In the genomic region with DNA sequence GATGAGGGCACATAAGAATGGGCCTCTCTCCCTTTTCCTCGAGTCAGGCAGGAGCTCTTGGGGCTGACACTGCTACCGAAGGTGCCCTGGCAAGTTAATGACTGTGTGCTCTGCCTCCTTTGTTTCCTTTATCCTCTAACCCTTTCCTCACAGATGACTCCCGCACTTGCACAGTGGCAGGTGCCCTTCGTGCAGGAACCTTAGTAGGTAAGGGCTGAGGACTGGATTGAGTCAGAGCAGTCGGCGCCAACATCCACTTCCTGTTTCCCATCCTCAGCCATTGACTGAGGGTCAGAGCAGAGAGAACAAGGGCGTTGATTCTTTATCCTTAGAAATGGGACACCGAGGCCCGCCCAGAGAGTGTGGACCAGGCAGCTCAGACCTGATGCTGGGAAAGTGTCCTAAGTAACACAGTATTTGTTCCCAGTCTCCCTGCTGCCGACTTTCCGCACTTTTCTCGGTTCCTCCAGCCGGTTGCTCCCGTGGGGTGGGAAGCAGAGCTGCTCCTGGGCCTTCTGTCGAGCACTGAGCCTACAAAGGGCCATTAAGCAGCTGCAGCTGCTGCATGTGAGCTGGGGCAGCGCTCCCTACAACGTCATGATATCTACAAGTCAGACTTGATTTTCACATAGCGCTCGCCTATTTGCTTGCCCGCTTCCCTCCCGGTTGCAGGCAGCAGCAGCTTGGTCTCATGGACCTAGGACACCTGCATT, we compare ENCODE assay signal across 10 mouse cellular contexts. TPM values are rescaled to one million over a fixed set of nuclear protein-coding genes. Genes with fewer than 3 reads are reported as not detected.
DNase-seq lines count a peak whose midpoint lies in the region; ATAC-seq and TF ChIP-seq lines count a peak whose summit lies in the region.
"Had no signal": no experiment of that assay in that cellular context is flagged by ENCODE, and none has a peak within 500 bp of the region (broad histone marks: within the 10 kb centered on the region; RNA-seq: fewer than 3 reads in every experiment).

No protein-coding gene starts in this region.

- H3K9me3 ChIP-seq in heart, embryonic 13.5 days: no peaks in the 10 kb centered on the region
- no peaks in the 10 kb centered on the region for H3K9me3 ChIP-seq in ES-Bruce4 (replicated peaks; ENCODE audit: control insufficient read depth, insufficient read depth, low read length, poor library complexity, severe bottlenecking)
- H3K9me3 ChIP-seq in embryonic facial prominence, embryonic 14.5 days (ENCODE audit: control insufficient read depth, low read length): no peaks in the 10 kb centered on the region

- DNase-seq in heart, postnatal 25 days (ENCODE audit: low spot score): no peak
- DNase-seq in embryonic facial prominence, embryonic 14.5 days (ENCODE audit: low spot score): peak; percentile 44
- no peak for DNase-seq in thymus, postnatal 14 days

- peaks cover 63% of the 10 kb centered on the region for H3K27me3 ChIP-seq in heart, embryonic 13.5 days (replicated peaks)
- no peaks in the 10 kb centered on the region for H3K27me3 ChIP-seq in ES-Bruce4 (ENCODE audit: control insufficient read depth, insufficient read depth, low read length, poor library complexity, severe bottlenecking)
- H3K27me3 ChIP-seq in embryonic facial prominence, embryonic 14.5 days (replicated peaks; ENCODE audit: control insufficient read depth, insufficient read depth, low read length): peaks cover 54% of the 10 kb centered on the region

- peaks cover 54% of the 10 kb centered on the region for H3K4me1 ChIP-seq in heart, embryonic 13.5 days
- peaks cover 8% of the 10 kb centered on the region for H3K4me1 ChIP-seq in ES-Bruce4 (ENCODE audit: control insufficient read depth, insufficient read depth, low read length)
- H3K4me1 ChIP-seq in embryonic facial prominence, embryonic 14.5 days (ENCODE audit: control insufficient read depth, insufficient read depth, low read length): peaks cover 2% of the 10 kb centered on the region; the same call in 1 of the 2 replicates

- peak overlapping the region; percentile 61; the same call in 1 of the 2 replicates for H3K9ac ChIP-seq in heart, embryonic 13.5 days
- peak overlapping the region; percentile 52 for H3K9ac ChIP-seq in ES-Bruce4 (ENCODE audit: low read depth, poor library complexity, severe bottlenecking)
- no peak overlapping the region for H3K9ac ChIP-seq in embryonic facial prominence, embryonic 14.5 days (ENCODE audit: low read depth, low read length)

- H3K4me3 ChIP-seq in heart, embryonic 13.5 days: no peak overlapping the region
- peak overlapping the region; percentile 23 for H3K4me3 ChIP-seq in ES-Bruce4 (ENCODE audit: low read depth, low read length)
- no peak overlapping the region for H3K4me3 ChIP-seq in embryonic facial prominence, embryonic 14.5 days (ENCODE audit: low read depth, low read length)

- peak; percentile 26; the same call in 1 of the 2 replicates for TF ChIP-seq EP300 in ES-Bruce4 (IDR thresholded peaks at IDR 0.05; ENCODE audit: insufficient read depth, low read depth, low read length)

- H3K4me2 ChIP-seq in heart, embryonic 13.5 days: peak overlapping the region; percentile 65
- H3K4me2 ChIP-seq in embryonic facial prominence, embryonic 14.5 days (ENCODE audit: low read depth, low read length): no peak overlapping the region

- no peak for ATAC-seq in heart, embryonic 13.5 days (ENCODE audit: extremely low read depth, insufficient number of reproducible peaks, low FRiP score, low TSS enrichment)
- ATAC-seq in embryonic facial prominence, embryonic 14.5 days (ENCODE audit: low read depth): no peak; the same call in 1 of the 2 replicates
- peak; percentile 25 for ATAC-seq in megakaryocyte, adult 5-6 weeks (ENCODE audit: poor library complexity, severe bottlenecking)
- no peak for ATAC-seq in erythroid progenitor cell, adult 5-6 weeks (replicated peaks; ENCODE audit: low FRiP score, poor library complexity, severe bottlenecking)
- ATAC-seq in frontal cortex, adult (ENCODE audit: low TSS enrichment): no peak

- H3K27ac ChIP-seq in heart, embryonic 13.5 days (replicated peaks): peak overlapping the region; percentile 9; the same call in 1 of the 2 replicates
- peak overlapping the region; percentile 93 for H3K27ac ChIP-seq in ES-Bruce4 (ENCODE audit: insufficient read depth, low read length)
- H3K27ac ChIP-seq in embryonic facial prominence, embryonic 14.5 days (replicated peaks; ENCODE audit: low read depth, low read length): no peak overlapping the region
- H3K27ac ChIP-seq: macrophage had no signal

- intact Hi-C loops in heart, postnatal 25 days (cut with DNase I): loop anchor here (2.0 kb wide), 1 partner anchor 21 kb away; no protein-coding TSS in a partner anchor

- TF ChIP-seq POLR2A in ES-Bruce4 (IDR thresholded peaks at IDR 0.05; ENCODE audit: insufficient read depth, low read length): no peak

- H3K36me3 ChIP-seq in heart, embryonic 13.5 days: no peaks in the 10 kb centered on the region
- no peaks in the 10 kb centered on the region for H3K36me3 ChIP-seq in ES-Bruce4 (ENCODE audit: control insufficient read depth, insufficient read depth, low read length, poor library complexity, severe bottlenecking)
- H3K36me3 ChIP-seq in embryonic facial prominence, embryonic 14.5 days (ENCODE audit: control insufficient read depth, insufficient read depth, low read length): no peaks in the 10 kb centered on the region

- 41% methylated on average over 21 of the region's 21 CpGs for WGBS in heart, embryonic 13.5 days
- WGBS in embryonic facial prominence, embryonic 14.5 days: 21% methylated on average over 21 of the region's 21 CpGs

- no peak for TF ChIP-seq CTCF in ES-Bruce4 (IDR thresholded peaks at IDR 0.05; ENCODE audit: low read depth, low read length)

RNA-seq across cellular contexts. Expression of gene Mt1, which starts 8.6 kb away (rescaled TPM):
- 230 and 374 TPM in 2 replicates for polyA plus RNA-seq in heart, embryonic 13.5 days (2015; fragmentation: Nextera tagmentation; extraction: Ambion mirVana)
- 100 to 1,000 TPM; 270 to 370 TPM for total RNA-seq in heart, postnatal 25 days (2021)
- polyA plus RNA-seq in ES-Bruce4 (2011; ENCODE audit: insufficient read depth, insufficient read length, low read depth, missing spikeins): 867 and 876 TPM in 2 replicates
- 167 and 193 TPM in 2 replicates for polyA plus RNA-seq in embryonic facial prominence, embryonic 14.5 days (2014; fragmentation: Nextera tagmentation; extraction: Ambion mirVana)
- 18.6 and 24.3 TPM in 2 replicates for total RNA-seq in megakaryocyte, adult 5-6 weeks (2015)
- total RNA-seq in megakaryocyte, adult 5-6 weeks (2017): 32.5 and 48.1 TPM in 2 replicates
- total RNA-seq in erythroid progenitor cell, adult 5-6 weeks (2015; ENCODE audit: low replicate concordance): 62.5 and 80.4 TPM in 2 replicates
- 18.0 and 24.4 TPM in 2 replicates for total RNA-seq in erythroid progenitor cell, adult 5-6 weeks (2017; ENCODE audit: low replicate concordance)

RNA-seq across cellular contexts. Expression of gene Mt2, which starts 15.0 kb away (rescaled TPM):
- 27.9 and 61.6 TPM in 2 replicates for polyA plus RNA-seq in heart, embryonic 13.5 days (2015; fragmentation: Nextera tagmentation; extraction: Ambion mirVana)
- 100 to 1,000 TPM in 1 of 2 experiments, 10 to 100 TPM in 1; 47.6 to 115 TPM for total RNA-seq in heart, postnatal 25 days (2021)
- polyA plus RNA-seq in ES-Bruce4 (2011; ENCODE audit: insufficient read depth, insufficient read length, low read depth, missing spikeins): 1,296 and 1,384 TPM in 2 replicates
- polyA plus RNA-seq in embryonic facial prominence, embryonic 14.5 days (2014; fragmentation: Nextera tagmentation; extraction: Ambion mirVana): 57.5 and 60.3 TPM in 2 replicates
- 0.76 and 2.8 TPM in 2 replicates for total RNA-seq in megakaryocyte, adult 5-6 weeks (2015)
- total RNA-seq in megakaryocyte, adult 5-6 weeks (2017): 2.0 and 4.2 TPM in 2 replicates
- total RNA-seq in erythroid progenitor cell, adult 5-6 weeks (2015; ENCODE audit: low replicate concordance): 24.5 and 44.4 TPM in 2 replicates
- total RNA-seq in erythroid progenitor cell, adult 5-6 weeks (2017; ENCODE audit: low replicate concordance): 11.6 TPM in 1 of 2 replicates, not detected in the other

RNA-seq across cellular contexts. Expression of gene Nup93, which starts 26.9 kb away (rescaled TPM):
- 58.0 and 65.9 TPM in 2 replicates for polyA plus RNA-seq in heart, embryonic 13.5 days (2015; fragmentation: Nextera tagmentation; extraction: Ambion mirVana)
- total RNA-seq in heart, postnatal 25 days (2021): 10 to 100 TPM; 15.3 to 15.5 TPM
- 104 and 106 TPM in 2 replicates for polyA plus RNA-seq in ES-Bruce4 (2011; ENCODE audit: insufficient read depth, insufficient read length, low read depth, missing spikeins)
- polyA plus RNA-seq in embryonic facial prominence, embryonic 14.5 days (2014; fragmentation: Nextera tagmentation; extraction: Ambion mirVana): 60.9 and 77.0 TPM in 2 replicates
- 15.8 and 17.7 TPM in 2 replicates for total RNA-seq in megakaryocyte, adult 5-6 weeks (2015)
- 22.9 and 24.1 TPM in 2 replicates for total RNA-seq in megakaryocyte, adult 5-6 weeks (2017)
- total RNA-seq in erythroid progenitor cell, adult 5-6 weeks (2015; ENCODE audit: low replicate concordance): 21.8 and 22.7 TPM in 2 replicates
- 10.3 and 20.4 TPM in 2 replicates for total RNA-seq in erythroid progenitor cell, adult 5-6 weeks (2017; ENCODE audit: low replicate concordance)

RNA-seq across cellular contexts. Expression of gene Mt3, which starts 35.0 kb away (rescaled TPM):
- 36.5 and 47.5 TPM in 2 replicates for polyA plus RNA-seq in heart, embryonic 13.5 days (2015; fragmentation: Nextera tagmentation; extraction: Ambion mirVana)
- 1 to 10 TPM; 3.2 to 5.6 TPM for total RNA-seq in heart, postnatal 25 days (2021)
- polyA plus RNA-seq in ES-Bruce4 (2011; ENCODE audit: insufficient read depth, insufficient read length, low read depth, missing spikeins): 3.9 and 5.4 TPM in 2 replicates
- polyA plus RNA-seq in embryonic facial prominence, embryonic 14.5 days (2014; fragmentation: Nextera tagmentation; extraction: Ambion mirVana): 10.8 and 14.1 TPM in 2 replicates
- not detected in 2 replicates for total RNA-seq in megakaryocyte, adult 5-6 weeks (2015)
- total RNA-seq in megakaryocyte, adult 5-6 weeks (2017): not detected in 2 replicates
- total RNA-seq in erythroid progenitor cell, adult 5-6 weeks (2015; ENCODE audit: low replicate concordance): not detected in 2 replicates
- not detected in 2 replicates for total RNA-seq in erythroid progenitor cell, adult 5-6 weeks (2017; ENCODE audit: low replicate concordance)
- polyA plus RNA-seq: macrophage had no signal

RNA-seq across cellular contexts. Expression of gene Mt4, which starts 50.4 kb away (rescaled TPM):
- polyA plus RNA-seq in heart, embryonic 13.5 days (2015; fragmentation: Nextera tagmentation; extraction: Ambion mirVana): not detected in 2 replicates
- total RNA-seq in heart, postnatal 25 days (2021): not detected
- 3.0 TPM in 1 of 2 replicates, not detected in the other for polyA plus RNA-seq in ES-Bruce4 (2011; ENCODE audit: insufficient read depth, insufficient read length, low read depth, missing spikeins)
- 1.4 TPM in 1 of 2 replicates, not detected in the other for polyA plus RNA-seq in embryonic facial prominence, embryonic 14.5 days (2014; fragmentation: Nextera tagmentation; extraction: Ambion mirVana)
- total RNA-seq in megakaryocyte, adult 5-6 weeks (2015): not detected in 2 replicates
- not detected in 2 replicates for total RNA-seq in megakaryocyte, adult 5-6 weeks (2017)
- not detected in 2 replicates for total RNA-seq in erythroid progenitor cell, adult 5-6 weeks (2015; ENCODE audit: low replicate concordance)
- not detected in 2 replicates for total RNA-seq in erythroid progenitor cell, adult 5-6 weeks (2017; ENCODE audit: low replicate concordance)
- polyA plus RNA-seq: gonadal fat pad, adult 2 months; macrophage had no signal
